Mouse (Mus musculus) left cerebral cortex, postnatal 25 days (tissue): ENCODE data around the gene Srebf2. TPM values are rescaled to one million over a fixed set of nuclear protein-coding genes. Genes with fewer than 3 reads are reported as not detected.

Experiments used
- DNase-seq, 2 experiments: peaks; one replicate each; pipeline ENCODE4 v3.0.0; 2022; ENCODE audit warnings: low spot score in 2 of 2, mixed read lengths in 1 of 2
- intact Hi-C: fragments of 180-260 bp; cut with DNase I; formaldehyde crosslinking; loops from one replicate; pipeline ENCODE4 v1.15.1; 2025
- total RNA-seq, 2 experiments: library from RNA; stranded (reverse); gene quantifications; 2 replicates each; pipeline ENCODE4 v1.2.3; 2021

The Srebf2 gene
- total RNA-seq, 2 experiments from 2014 or later, result 179 to 183 TPM

DNA sequence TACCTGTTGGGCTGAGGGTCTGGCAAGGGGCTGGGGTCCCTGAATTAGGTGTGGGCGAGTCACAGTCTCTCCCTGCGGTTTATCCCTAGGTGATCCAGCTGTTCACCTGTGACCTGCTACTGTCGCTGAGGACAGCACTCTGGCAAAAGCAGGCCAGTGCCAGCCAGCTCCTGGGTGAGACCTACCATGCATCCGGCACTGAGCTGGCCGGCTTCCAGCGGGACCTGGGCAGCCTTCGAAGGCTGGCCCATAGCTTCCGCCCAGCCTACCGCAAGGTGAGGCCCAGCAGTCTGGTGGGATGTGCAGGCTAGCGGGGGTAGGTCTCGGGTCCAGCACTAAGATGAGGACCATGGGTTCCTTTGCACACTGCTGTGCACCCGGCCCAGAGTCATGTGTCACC is 52.6 kb downstream of the Srebf2 start:
- no peak for DNase-seq
- intact Hi-C loops, result no loop called here

DNA sequence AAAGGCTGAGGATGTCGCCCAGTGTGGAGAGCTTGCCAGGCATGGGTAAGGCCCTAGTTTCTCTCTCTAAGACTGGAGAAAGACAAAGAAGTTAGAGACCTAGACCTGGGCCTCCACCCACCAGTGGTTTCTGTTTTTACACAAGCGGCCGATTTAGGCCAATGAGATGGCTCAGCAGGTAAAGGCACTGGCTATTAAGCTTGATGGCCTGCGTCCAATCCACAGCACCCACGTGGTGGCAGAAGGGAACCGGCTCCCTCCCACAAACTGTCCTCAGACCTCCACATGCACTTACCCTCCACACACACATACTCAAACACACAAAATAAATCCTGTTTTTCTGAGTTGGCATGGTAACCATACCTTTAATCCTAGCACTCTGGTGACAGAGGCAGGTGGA is 55.1 kb downstream of the Srebf2 start:
- DNase-seq, result no peak
- intact Hi-C loops, result no loop called here

DNA sequence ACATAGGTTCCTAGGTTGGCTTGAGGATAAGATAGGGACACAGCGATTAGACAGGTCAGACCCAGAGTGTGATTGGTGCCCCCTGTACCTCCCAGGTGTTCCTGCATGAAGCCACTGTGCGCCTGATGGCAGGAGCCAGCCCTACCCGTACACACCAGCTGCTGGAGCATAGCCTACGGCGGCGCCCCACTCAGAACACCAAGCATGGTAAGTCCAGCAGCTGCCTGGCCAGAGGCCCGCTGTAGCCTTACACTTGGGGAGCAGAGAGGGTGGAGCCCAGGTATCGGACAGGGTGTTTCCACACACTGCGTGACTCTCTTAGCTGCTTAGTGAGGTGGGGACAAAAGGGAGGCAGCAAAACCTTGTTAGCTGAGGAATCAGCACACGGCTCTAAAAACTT is 56.1 kb downstream of the Srebf2 start:
- intact Hi-C loops, result no loop called here
- DNase-seq, result no peak

DNA sequence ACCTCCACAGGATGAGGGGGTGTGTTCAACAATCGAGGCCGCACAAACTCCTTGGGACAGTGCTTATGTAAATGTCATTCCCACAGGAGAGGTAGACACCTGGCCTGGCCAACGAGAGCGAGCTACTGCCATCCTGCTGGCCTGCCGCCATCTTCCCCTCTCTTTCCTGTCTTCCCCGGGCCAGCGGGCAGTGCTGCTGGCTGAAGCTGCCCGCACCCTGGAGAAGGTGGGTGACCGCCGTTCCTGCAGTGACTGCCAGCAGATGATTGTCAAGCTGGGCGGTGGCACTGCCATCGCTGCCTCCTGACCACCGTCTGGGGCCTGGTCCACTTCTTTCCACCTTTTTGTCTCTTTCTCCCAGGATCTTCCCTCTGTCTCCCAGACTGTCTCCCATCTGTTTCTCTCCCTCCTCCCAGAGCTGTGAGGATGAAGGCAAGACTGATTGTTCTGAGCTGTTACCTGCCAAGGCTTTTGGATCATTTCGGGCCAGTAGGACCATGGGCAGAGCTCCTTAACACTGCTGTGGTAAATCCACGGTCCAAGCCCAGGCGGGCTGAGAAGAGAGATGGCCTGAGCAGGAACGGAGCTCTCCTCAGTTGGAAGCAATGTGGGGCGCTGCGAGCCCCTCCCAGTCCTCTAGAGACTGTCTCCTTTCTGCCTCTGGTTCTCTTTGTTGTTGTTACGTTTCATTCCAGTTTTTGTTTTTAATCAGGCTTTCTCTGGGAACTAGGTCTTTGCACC is 56.8 kb downstream of the Srebf2 start:
- DNase-seq, result no peak
- intact Hi-C loops, result no loop called here

DNA sequence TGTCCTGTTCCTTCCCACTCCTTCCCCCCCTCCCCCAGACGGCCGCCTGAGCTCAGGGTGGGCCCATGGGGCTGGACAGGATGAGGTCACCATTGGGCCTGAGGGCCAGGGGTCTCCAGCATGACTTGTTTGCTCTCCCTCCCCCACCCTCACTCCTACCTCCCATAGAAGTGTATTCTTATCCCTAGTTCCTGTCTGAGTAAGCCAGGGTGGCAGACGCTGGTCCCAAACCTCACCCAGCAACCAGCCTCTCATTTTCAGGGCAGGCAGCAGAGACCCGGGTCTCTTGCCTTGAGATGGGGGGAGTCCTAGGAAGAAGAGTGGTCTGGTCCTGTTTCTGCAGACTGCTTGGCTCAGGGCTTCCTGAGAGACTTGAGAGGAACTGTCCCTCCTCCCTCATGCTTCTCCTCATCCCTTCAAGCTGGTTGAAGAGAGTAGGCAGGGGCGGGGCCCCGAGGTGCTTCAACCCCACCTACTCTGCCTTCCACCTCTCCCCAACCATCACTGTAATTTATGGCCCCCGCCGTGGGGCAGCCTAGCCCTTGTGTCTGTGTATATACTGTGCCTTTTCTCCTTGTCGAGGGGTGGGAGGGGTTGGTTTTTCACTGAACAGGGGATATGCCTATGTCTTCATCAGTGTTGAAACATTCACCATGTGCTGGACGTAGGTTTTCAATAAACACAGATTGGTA is 57.8 kb downstream of the Srebf2 start:
- no peak for DNase-seq
- intact Hi-C loops, result no loop called here

DNA sequence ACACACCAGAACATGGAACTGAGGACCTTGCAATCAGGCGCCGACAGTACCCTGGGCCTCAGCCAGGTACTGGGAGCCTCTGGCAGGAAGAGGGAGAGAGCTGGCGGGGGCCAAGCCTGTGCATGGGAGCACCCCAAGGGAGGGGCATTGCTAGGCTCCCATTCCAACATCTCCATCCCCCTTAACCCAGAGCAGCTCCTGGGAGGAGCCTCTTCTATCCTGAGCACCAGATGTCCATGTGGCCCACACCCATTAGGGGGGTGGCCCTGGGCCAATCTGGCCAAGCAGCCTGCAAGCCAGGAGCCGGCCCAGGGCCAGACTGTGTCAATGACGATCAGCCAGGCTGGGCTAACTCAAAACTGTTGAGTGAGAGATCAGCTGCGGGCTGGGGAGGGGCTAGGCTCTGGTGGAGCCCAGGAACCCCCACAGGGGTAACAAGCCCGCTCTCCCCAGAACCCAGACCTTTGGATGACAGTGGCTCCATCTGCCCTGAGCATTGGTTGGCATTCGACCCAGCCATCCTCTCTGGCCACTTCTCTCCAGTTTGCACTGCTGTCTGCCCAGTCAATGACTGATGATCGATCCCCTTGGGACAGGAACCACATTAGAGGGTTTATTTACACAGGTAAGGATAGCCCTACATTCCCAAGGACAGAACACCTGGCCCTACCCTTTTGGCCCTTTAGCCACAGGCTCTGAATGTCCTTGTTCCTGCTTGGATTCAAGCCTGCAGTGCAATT is 59.6 kb downstream of the Srebf2 start:
- intact Hi-C loops, result no loop called here
- DNase-seq, result peak in 1 of 2 experiments; percentile 28

DNA sequence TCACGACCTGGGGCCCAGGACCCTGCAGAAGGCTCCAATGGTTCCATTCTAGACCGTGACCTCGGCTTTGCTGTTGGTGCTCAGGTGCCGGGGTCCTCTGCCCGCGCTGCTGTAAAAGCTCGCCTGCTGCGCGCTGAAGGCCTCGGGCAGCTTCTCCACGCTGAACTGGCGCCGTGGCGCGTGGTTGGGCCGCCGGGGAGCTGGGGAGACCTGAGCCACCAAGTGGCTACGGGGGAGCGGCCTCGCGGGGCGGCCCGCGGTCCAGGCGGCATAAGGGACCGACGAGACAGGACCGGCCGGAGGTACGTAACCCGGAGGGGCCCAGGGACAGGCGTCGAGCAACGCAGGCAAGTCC is 60.1 kb downstream of the Srebf2 start:
- no peak for DNase-seq
- intact Hi-C loops, result no loop called here

DNA sequence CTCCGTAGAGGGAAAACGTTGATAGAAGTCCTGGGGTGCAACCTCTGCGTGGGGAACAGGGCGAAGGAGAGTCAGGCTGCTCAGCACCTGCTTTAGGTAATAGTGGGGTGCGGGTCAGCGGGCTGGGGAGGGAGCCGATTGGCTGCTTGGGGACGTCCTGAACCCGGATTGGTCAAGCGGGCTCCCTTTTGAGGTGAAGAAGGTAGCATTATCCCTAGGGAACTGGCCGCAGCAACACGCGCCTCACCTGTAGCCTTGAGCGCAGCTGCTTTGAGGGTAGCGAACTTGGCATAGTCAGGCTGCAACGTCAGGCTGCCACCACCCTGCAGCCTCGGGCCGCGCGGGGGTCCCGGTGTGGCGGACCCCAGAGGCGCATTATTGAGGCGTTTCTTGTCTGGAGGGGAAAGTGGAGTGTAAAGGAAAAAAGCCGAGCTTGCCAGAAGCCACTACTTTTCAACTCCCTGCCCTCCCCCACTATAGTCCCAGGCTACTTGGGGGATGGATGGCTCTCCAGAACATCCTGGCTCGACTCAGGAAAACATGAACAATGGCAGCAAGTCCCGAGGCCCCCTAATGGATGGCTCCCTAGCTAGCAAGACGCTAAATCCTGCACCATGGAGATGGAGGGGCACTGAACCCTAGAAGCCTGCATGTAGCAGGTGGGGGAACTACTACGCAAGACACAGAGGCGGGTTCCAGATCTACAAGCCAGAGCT is 60.7 kb downstream of the Srebf2 start:
- no peak for DNase-seq
- intact Hi-C loops, result no loop called here

DNA sequence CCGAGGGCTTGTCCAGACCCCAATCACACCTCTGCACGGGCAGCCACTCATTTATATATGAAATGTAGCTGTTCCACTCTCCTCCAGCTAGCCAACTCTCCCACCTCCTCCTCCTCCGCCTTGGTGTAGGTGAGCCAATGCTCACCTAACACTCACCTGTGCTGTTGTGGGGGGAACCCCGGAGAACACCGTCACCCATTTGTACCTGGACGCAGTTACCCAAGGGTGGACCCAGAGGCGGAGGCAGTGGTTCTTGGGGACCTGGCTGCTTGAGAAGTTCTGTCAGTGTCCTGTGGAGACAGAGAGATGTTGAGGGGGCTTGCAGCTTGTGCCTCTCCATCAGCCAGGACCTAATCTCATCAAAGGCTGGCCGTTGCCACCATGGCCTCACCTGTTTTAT is 61.3 kb downstream of the Srebf2 start:
- intact Hi-C loops, result no loop called here
- no peak for DNase-seq

DNA sequence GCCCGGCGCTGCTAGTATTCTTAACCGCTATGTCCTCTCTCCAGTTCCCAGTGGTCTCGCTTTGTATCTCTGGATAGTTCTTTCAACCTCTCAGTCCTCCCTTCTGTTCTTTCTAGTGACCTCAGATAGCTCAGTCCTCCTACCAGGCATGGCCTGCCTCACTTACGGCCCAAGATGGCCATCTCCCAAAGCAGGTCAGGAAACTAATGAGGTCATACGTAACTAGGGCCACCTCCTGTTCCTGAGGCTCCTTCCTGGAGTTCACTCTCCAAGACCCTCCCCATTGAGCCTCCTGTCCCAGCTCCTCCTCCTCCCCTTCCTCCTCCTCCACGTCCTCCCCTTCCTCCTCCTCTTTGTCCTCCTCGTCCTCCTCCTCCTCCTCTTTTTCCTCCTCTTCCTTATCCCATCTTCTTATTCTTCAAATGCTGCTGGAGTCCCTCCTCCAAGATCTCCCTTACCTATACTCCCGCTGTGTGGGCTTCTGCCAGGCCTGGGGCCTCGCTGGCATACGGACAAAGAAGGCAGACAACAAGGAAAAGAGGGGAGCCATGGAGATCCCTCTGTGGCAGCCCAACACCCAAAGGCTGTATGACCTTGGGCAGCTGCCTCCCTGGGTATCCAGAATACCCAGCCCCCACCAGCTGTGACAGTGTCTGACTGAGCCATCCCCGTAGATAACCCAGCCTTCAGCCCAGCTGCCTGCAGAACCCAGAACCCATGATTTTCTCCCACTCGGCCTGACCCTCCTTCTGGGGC is 62.5 kb downstream of the Srebf2 start:
- intact Hi-C loops, result no loop called here
- DNase-seq, result no peak

DNA sequence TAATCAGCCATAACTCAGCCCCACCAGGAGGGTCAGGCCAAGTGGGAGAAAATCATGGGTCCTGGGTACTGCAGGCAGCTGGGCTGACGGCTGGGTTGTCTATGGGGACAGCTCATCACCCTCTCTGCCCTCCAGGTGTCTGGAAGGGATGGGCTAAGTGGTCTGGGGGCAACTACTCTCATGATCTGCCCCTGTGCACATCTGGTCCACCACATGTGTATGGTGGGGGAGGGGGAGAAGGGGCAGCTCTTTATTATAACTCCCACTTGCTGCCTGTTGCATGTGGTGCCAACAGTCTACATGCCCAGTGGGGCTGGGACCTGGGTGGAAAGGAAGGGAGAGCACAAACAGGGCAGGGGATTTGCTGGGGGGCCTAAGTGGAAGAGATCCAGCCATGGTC is 63.8 kb downstream of the Srebf2 start:
- intact Hi-C loops, result no loop called here
- DNase-seq, result no peak

DNA sequence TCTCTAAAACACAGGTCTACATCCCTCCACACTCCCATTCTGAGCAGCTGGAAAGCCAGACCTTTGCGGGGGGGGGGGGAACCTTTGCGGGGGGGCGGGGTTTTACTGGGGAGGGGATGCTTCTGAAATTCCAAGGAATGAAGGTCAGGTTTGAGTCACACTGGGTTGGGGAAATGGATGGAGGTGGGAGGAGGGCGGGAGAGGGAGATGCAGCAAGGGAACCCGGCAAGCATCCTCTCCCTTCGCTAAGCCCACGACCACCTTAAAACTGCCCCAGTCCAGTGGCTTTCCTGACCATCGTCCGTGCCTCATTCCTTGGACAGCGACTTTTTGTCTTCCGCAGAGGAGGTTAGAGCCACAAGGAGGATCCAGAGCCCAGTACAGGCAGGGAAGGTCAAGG is 64.3 kb downstream of the Srebf2 start:
- DNase-seq, result no peak
- intact Hi-C loops, result no loop called here

DNA sequence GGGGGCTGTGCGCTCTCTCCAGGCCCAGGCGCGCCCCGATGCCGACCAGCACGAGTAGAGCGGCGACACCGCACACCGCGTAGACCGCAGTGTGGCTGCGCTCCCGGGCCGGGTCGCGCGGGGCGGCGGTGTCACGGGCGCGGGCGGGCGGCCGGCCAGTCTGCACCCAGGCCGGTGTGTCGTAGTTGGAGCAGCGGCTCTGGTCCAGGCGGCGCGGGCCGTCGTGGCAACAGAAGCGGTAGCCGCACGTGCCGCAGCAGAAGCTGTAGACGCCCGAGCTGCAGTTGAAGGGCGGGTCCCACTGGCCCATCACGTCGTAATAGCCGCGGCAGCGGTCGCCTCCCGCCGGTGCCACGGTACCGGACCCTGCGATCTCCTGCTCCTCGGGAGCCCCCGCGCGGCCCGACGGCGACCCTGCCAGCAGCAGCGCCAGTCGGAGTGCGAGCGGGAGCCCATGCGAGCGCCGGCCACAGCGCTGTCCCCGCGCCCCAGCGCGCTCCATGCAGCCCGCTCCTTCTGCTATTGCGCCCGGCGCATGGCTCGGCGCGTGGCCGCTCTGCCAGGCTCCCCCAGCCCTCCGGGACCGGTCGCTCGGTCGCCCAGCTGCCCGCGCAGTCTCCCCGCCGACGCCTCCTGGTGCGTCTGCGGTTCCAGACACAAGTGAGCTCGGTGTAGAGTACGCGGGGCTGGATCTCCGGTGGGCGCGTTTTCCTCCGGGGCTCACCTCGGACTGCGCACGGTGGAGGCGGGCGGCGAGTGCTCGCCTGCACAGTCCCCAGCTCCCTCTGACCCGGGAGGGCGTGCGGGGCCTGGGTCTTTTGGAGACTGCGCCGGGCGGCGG is 65.2 kb downstream of the Srebf2 start:
- intact Hi-C loops, result no loop called here
- DNase-seq, result no peak

DNA sequence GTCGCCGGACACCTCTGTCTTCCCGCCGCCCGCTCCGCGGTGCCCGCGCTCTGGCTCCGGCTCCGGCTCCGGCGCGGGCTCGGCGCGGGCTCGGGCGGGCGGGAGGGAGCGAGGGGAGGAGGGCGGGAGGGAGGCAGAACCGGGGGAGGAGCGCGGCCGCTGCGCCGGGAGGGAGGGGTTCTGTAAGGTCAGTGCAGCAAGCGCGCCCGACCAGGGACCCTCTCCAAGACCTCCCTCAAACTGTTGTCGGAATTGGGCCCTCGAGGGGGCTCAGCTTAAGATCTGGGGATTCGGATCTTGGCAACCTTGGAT is 65.7 kb downstream of the Srebf2 start, which contains the start of gene Shisa8:
Gene Shisa8, minus strand, starts transcription at position 64 of the 312 bp plus-strand sequence.
- DNase-seq, result no peak
- intact Hi-C loops, result no loop called here

DNA sequence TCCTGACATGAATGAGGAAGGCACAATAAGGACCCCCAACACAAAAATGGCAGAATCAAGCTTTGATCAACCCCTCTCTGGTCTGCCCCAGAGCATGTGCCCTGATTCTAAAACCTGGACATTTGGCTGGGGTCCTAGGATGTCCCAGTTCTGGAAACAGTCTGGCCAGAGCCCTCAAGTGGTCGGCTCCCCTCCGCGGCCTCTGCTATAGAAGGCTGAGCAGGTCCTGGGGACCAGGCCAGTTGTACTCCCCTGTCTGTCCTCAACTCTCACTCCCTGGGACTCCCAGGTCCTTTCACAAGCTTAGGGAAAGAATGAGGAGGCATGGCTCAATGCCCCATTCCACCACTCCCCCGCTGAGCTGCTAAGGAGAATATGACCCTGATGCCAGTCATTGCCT is 66.2 kb downstream of the Srebf2 start:
- DNase-seq, result no peak
- intact Hi-C loops, result no loop called here

DNA sequence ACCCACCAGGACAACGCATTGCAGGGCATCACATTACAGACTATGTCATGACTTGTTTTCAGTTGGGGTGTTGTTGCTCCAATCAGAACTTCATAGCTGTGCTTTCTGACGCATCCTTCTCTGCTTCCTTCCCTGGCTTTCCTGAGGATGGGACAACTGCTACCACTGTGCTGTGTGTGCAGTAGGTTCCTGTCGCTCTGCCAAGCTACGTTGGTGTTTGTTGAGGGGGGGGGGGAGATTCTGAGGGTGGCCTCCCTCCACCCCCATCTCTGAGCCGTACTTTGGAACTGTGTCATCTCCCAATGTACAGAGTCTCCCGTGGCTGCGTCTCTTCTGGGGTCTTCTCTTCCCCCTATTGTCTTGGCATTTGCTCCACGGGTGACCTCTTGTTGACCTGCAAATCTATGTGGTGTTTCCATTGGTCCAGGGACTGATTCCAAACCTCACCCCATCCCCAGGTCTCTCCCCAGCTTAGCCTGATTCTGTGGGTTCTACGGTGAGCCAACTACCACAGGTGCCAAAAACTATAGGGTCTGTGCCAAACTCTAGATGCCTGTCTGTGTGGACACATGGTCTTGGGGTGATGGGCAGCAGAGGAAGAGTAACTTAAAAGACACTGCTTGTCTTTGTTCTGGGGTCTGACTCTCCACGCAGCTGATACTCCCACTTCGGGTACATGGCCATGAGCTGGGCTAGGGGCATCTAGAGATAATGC is 68.5 kb downstream of the Srebf2 start:
- intact Hi-C loops, result no loop called here
- peak in 1 of 2 experiments; percentile 33 for DNase-seq

DNA sequence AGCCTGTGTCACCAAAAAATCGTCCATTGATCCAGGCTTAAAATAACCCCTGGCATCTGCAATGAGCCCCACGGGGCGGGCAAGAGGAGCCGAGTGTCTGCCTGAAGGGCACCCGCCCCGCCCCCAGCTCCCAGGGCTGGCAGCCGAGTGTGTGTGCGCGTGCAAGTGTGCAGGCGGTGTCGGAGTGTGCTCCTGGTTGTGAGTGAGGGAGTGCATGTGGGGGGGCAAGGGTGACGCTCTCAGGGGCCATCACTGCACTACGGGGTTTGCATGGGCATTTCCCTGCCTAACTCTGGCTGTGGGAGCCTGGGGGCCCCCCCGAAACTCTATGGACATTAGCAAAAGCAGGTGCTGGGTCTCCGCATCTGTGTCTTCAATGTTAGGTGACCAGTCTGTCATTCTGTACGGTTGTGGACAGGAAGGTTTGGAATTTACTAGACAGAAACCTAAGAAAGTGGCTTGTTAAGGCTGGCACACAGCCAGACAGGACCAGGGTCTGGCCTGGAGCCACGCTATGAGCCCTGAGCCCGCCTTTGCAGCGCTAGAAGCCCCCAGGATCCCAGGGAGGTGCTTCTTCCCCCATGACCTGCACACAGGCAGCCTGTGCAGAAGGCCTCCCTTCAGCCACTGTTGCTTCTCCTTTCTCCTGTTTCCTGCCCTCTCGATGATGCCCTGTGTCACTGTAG is 69.3 kb downstream of the Srebf2 start:
- intact Hi-C loops, result no loop called here
- DNase-seq, result no peak

DNA sequence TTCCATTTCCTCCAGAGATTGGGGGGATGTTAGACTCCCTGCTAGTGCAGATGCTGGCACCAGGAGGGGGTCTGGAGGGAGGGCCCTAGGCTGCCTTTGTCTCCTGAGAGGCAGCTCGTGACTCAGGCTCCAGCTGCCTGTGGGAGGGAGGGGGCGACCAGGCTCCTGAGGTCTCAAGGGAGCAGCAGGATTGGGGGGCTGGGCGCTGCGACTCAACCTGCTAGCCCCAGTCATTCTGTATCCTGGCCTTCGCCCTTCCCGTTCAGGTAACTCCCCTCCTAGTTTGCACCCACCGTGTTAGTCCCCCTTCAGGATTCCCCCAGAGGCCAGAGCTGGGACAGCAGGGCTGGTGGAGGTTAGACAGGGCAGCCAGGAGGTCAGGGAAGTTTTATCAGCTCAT is 70.1 kb downstream of the Srebf2 start:
- intact Hi-C loops, result no loop called here

More for the DNA sequence above, 70.1 kb downstream of the Srebf2 start:
- DNase-seq, result no peak
